Mouse (Mus musculus): ENCODE results near the gene Atp23.

DNA sequence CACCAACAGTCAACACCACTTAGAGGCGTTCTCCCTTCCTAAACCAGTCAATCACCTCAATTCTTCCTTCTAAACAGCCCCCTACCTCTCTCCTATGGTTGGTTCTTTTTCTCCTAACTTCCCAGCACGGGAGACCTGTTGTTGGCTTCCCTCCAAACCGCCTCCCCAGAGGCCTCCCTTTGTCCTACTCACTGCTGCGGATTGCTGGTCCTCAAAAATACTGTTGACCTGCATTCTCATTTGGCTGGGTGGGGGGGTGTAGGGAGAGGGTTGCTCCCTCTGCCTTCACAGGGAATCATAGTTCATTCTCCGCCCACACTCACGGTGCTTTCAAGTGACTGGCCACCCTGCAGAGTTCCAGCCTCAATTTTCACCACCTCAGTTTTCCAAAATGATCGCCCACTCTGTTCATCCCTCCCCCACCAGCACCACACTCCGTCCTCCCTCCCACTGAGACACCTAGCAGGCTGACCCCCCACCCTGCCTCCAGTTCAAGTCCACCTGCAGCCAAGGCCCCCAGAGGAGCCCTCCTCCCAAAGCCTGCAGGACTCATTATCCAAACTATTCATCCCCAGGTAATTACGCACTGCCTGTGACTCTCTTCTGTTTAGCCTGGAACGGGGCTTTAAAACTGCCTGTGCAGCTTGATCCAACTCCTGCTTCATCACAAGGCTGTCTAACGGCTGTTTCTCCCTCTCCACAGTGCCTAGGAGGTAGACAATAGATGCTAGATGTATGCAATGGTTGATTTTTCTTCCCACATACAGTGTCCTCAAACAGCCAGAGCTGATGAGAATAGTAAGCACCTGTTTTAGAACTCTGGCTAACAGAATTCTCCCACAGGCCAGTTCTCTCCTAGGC lies 26.2 kb upstream of the Atp23 start:
- TF ChIP-seq CTCF (IDR thresholded peaks at IDR 0.05; ENCODE audit: borderline replicate concordance, extremely low read depth, insufficient read depth, insufficient read length) (no peak), POLR2A (IDR thresholded peaks at IDR 0.05; ENCODE audit: borderline replicate concordance, extremely low read depth, insufficient read depth, insufficient read length, poor library complexity, severe bottlenecking) (no peak)

Data from brain, embryonic 14.5 days (tissue).